Comparison of ENCODE assay signal across 28 mouse cellular contexts in the genomic region with DNA sequence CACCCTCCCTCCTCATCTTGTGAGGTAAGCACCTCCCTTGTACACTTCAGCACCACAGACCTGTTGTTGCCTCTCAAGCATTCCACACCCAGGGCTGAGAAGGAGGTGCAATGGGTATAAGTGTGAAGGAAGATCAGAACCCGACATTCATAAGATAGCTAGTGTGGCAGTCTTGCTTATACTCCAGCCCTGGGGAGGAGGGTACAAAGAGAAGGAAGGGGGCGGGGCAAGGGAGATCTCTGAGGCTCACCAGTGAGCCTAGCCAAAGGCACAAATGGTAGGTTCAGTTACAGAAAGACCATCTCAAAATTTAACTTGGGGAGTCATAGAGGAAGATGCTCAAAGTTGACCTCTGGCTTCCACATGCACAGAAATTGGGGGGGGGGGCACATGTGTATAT. TPM values are rescaled to one million over a fixed set of nuclear protein-coding genes. Genes with fewer than 3 reads are reported as not detected.
DNase-seq lines count a peak whose midpoint lies in the region; TF ChIP-seq lines count a peak whose summit lies in the region.
"Had no signal": no experiment of that assay in that cellular context is flagged by ENCODE, and none has a peak within 500 bp of the region (broad histone marks: within the 10 kb centered on the region; RNA-seq: fewer than 3 reads in every experiment).

No protein-coding gene starts in this region.

- H3K27ac ChIP-seq in spleen, adult 2 months (ENCODE audit: insufficient read depth, low read length), result peak overlapping the region; percentile 58
- H3K27ac ChIP-seq: embryonic facial prominence, embryonic 13.5 days; gastrocnemius, adult 2 months; heart, embryonic 13.5 days; hindbrain, embryonic 14.5 days; limb, embryonic 12.5 days; liver, embryonic 15.5 days; midbrain, embryonic 15.5 days; neural tube, embryonic 15.5 days had no signal

- TF ChIP-seq CTCF in spleen, adult 2 months (IDR thresholded peaks at IDR 0.05; ENCODE audit: extremely low read depth, insufficient read depth, insufficient read length, insufficient replicate concordance), result no peak

- TF ChIP-seq POLR2A in spleen, adult 2 months (IDR thresholded peaks at IDR 0.05; ENCODE audit: low read depth, low read length), result no peak

- DNase-seq in spleen, adult 2 months (ENCODE audit: low read depth in 1 of 2, low spot score in 2 of 2), result peak in 1 of 2 experiments; percentile 23
- no peak for DNase-seq in spleen, adult 12 weeks (ENCODE audit: low spot score)
- peak; percentile 54 for DNase-seq in T-cell, adult 2 months (ENCODE audit: low spot score)
- peak; percentile 34 to 65 for DNase-seq in natural killer cell, adult 2 months (ENCODE audit: low spot score in 2 of 2)
- DNase-seq in thymus, postnatal 4 days, result peak; percentile 61
- no peak for DNase-seq in embryo, embryonic 11 days
- DNase-seq in gastrocnemius, postnatal 36 days, result no peak
- DNase-seq: adrenal gland, postnatal 14 days; cerebellum, adult 11 months; cerebellum, adult 9-10 months; gastrocnemius, adult 2 months; heart, postnatal 10 days; kidney, adult 11 months; kidney, postnatal 14 days; layer of hippocampus, adult 9-11 months; lung, embryonic 14.5 days; lung, postnatal 14 days; right cerebral cortex, postnatal 25 days had no signal

- H3K4me1 ChIP-seq in spleen, adult 2 months (ENCODE audit: control insufficient read depth, insufficient read depth, insufficient read length), result peaks cover 14% of the 10 kb centered on the region
- H3K4me1 ChIP-seq: embryonic facial prominence, embryonic 13.5 days; heart, embryonic 13.5 days; limb, embryonic 12.5 days; liver, embryonic 15.5 days; midbrain, embryonic 15.5 days; neural tube, embryonic 15.5 days had no signal

- intact Hi-C loops in gastrocnemius, postnatal 36 days (cut with DNase I), result no loop called here

- WGBS in spleen, adult 2 months, result 79% methylated on average over 2 of the region's 2 CpGs

- no peak overlapping the region for H3K4me3 ChIP-seq in spleen, adult 2 months (ENCODE audit: extremely low read depth, insufficient read depth, insufficient read length)
- H3K4me3 ChIP-seq: embryonic facial prominence, embryonic 13.5 days; erythroblast, embryonic 14.5 days; gastrocnemius, adult 2 months; heart, embryonic 13.5 days; limb, embryonic 12.5 days; liver, embryonic 15.5 days; midbrain, embryonic 15.5 days; myocyte; neural tube, embryonic 15.5 days had no signal

- H3K27me3 ChIP-seq in spleen, adult 2 months (ENCODE audit: control insufficient read depth, insufficient read depth, low read length), result no peaks in the 10 kb centered on the region
- H3K27me3 ChIP-seq: CH12.LX; embryonic facial prominence, embryonic 13.5 days; heart, embryonic 13.5 days; limb, embryonic 12.5 days; liver, embryonic 15.5 days; midbrain, embryonic 15.5 days; neural tube, embryonic 15.5 days had no signal

- no peaks in the 10 kb centered on the region for H3K36me3 ChIP-seq in spleen, adult 2 months (ENCODE audit: control insufficient read depth, insufficient read depth, low read length)
- H3K36me3 ChIP-seq: embryonic facial prominence, embryonic 13.5 days; heart, embryonic 13.5 days; limb, embryonic 12.5 days; liver, embryonic 15.5 days; midbrain, embryonic 15.5 days; neural tube, embryonic 15.5 days had no signal

RNA-seq across cellular contexts. Expression of gene Dyrk2, which starts 14.1 kb away (rescaled TPM):
- 10.0 and 10.1 TPM in 2 replicates for polyA plus RNA-seq in spleen, adult 2 months (2012; rRNA removed)
- 10 to 100 TPM; 42.0 to 47.1 TPM for total RNA-seq in gastrocnemius, postnatal 36 days (2021)

Comparison
In these comparisons a context has a peak if more than half of its experiments do, and no peak if none do; other contexts are left out.
1. DNase-seq: peak in T-cell, adult 2 months (single experiment), natural killer cell, adult 2 months (2 of 2) and thymus, postnatal 4 days (single experiment); none in spleen, adult 12 weeks (single experiment), embryo, embryonic 11 days (single experiment) and gastrocnemius, postnatal 36 days (0 of 2).